Mouse (Mus musculus): Measurements from ENCODE around the gene Mapk11. TPM values are rescaled to one million over a fixed set of nuclear protein-coding genes. Genes with fewer than 3 reads are reported as not detected.

Gene Mapk11
- polyA plus RNA-seq, 1 experiment from 2014 or later = 12.7 TPM

GRCm38 (mm10) chr15:89178260-89178860 lies 28.9 kb upstream of the Mapk11 start:
- Histone ChIP-seq H3K9me3 (replicated peaks; ENCODE audit: control insufficient read depth, low read length) (no peaks in the 10 kb centered on the region), H3K4me3 (ENCODE audit: low read depth, low read length) (peak overlapping the region; percentile 73), H3K9ac (replicated peaks; ENCODE audit: low read length) (peak overlapping the region; percentile 83), H3K27ac (replicated peaks; ENCODE audit: low read depth, low read length) (0 out of 2 replicates have a peak overlapping the region, but pooled peaks have one; percentile 23), H3K36me3 (replicated peaks; ENCODE audit: control insufficient read depth, insufficient read depth, low read depth, low read length) (no peaks in the 10 kb centered on the region), H3K4me2 (ENCODE audit: low read depth, low read length) (peak overlapping the region; percentile 83), H3K4me1 (ENCODE audit: control insufficient read depth, insufficient read depth, low read length) (peaks cover 18% of the 10 kb centered on the region), H3K27me3 (ENCODE audit: control insufficient read depth, insufficient read depth, low read length) (no peaks in the 10 kb centered on the region)
- DNase-seq (ENCODE audit: low spot score) (no peak), ATAC-seq (replicated peaks; ENCODE audit: insufficient number of reproducible peaks, low FRiP score, low TSS enrichment, low read depth) (no peak)
- WGBS = 67% methylated on average over 7 of the region's 7 CpGs

- Histone ChIP-seq H3K36me3 (replicated peaks; ENCODE audit: control insufficient read depth, insufficient read depth, low read depth, low read length) (no peaks in the 10 kb centered on the region), H3K4me2 (ENCODE audit: low read depth, low read length) (no peak overlapping the region), H3K27me3 (ENCODE audit: control insufficient read depth, insufficient read depth, low read length) (no peaks in the 10 kb centered on the region), H3K27ac (replicated peaks; ENCODE audit: low read depth, low read length) (no peak overlapping the region), H3K9me3 (replicated peaks; ENCODE audit: control insufficient read depth, low read length) (no peaks in the 10 kb centered on the region), H3K4me1 (ENCODE audit: control insufficient read depth, insufficient read depth, low read length) (peaks cover 19% of the 10 kb centered on the region), H3K4me3 (ENCODE audit: low read depth, low read length) (no peak overlapping the region; the same call in 1 of the 2 replicates), H3K9ac (replicated peaks; ENCODE audit: low read length) (no peak overlapping the region)
- no peak for DNase-seq (ENCODE audit: low spot score)
- no peak for ATAC-seq (replicated peaks; ENCODE audit: insufficient number of reproducible peaks, low FRiP score, low TSS enrichment, low read depth)
- WGBS = 76% methylated on average over 4 of the region's 4 CpGs
Observed at GRCm38 (mm10) chr15:89177576-89178259, 28.3 kb upstream of the Mapk11 start.

- no peaks in the 10 kb centered on the region for H3K27me3 ChIP-seq (ENCODE audit: control insufficient read depth, insufficient read depth, low read length)
- H3K4me1 ChIP-seq (ENCODE audit: control insufficient read depth, insufficient read depth, low read length) = peaks cover 19% of the 10 kb centered on the region
- no peak overlapping the region for H3K27ac ChIP-seq (replicated peaks; ENCODE audit: low read depth, low read length)
- ATAC-seq (replicated peaks; ENCODE audit: insufficient number of reproducible peaks, low FRiP score, low TSS enrichment, low read depth) = no peak
- no peak overlapping the region for H3K9ac ChIP-seq (replicated peaks; ENCODE audit: low read length)
- H3K4me2 ChIP-seq (ENCODE audit: low read depth, low read length) = no peak overlapping the region
- no peaks in the 10 kb centered on the region for H3K36me3 ChIP-seq (replicated peaks; ENCODE audit: control insufficient read depth, insufficient read depth, low read depth, low read length)
- no peaks in the 10 kb centered on the region for H3K9me3 ChIP-seq (replicated peaks; ENCODE audit: control insufficient read depth, low read length)
- no peak for DNase-seq (ENCODE audit: low spot score)
- no peak overlapping the region for H3K4me3 ChIP-seq (ENCODE audit: low read depth, low read length)
- 19% methylated on average over 5 of the region's 5 CpGs for WGBS
Observed at GRCm38 (mm10) chr15:89177121-89177520, 27.7 kb upstream of the Mapk11 start.

GRCm38 (mm10) chr15:89175411-89176155 lies 26.2 kb upstream of the Mapk11 start:
- H3K9me3 ChIP-seq (replicated peaks; ENCODE audit: control insufficient read depth, low read length) = no peaks in the 10 kb centered on the region

GRCm38 (mm10) chr15:89174889-89175339 lies 25.5 kb upstream of the Mapk11 start:
- no peak for ATAC-seq (replicated peaks; ENCODE audit: insufficient number of reproducible peaks, low FRiP score, low TSS enrichment, low read depth)
- WGBS = 64% methylated on average over 11 of the region's 11 CpGs
- no peak for DNase-seq (ENCODE audit: low spot score)
- Histone ChIP-seq H3K9me3 (replicated peaks; ENCODE audit: control insufficient read depth, low read length) (no peaks in the 10 kb centered on the region), H3K27me3 (ENCODE audit: control insufficient read depth, insufficient read depth, low read length) (no peaks in the 10 kb centered on the region), H3K36me3 (replicated peaks; ENCODE audit: control insufficient read depth, insufficient read depth, low read depth, low read length) (0 out of 2 replicates have a peak, but pooled peaks cover under 1% of the 10 kb centered on the region), H3K4me1 (ENCODE audit: control insufficient read depth, insufficient read depth, low read length) (peaks cover 23% of the 10 kb centered on the region), H3K27ac (replicated peaks; ENCODE audit: low read depth, low read length) (no peak overlapping the region), H3K9ac (replicated peaks; ENCODE audit: low read length) (no peak overlapping the region), H3K4me2 (ENCODE audit: low read depth, low read length) (no peak overlapping the region; the same call in 1 of the 2 replicates), H3K4me3 (ENCODE audit: low read depth, low read length) (no peak overlapping the region)

More at GRCm38 (mm10) chr15:89175411-89176155, 26.2 kb upstream of the Mapk11 start:
- Histone ChIP-seq H3K4me3 (ENCODE audit: low read depth, low read length) (no peak overlapping the region), H3K27ac (replicated peaks; ENCODE audit: low read depth, low read length) (no peak overlapping the region), H3K4me2 (ENCODE audit: low read depth, low read length) (no peak overlapping the region), H3K27me3 (ENCODE audit: control insufficient read depth, insufficient read depth, low read length) (no peaks in the 10 kb centered on the region), H3K9ac (replicated peaks; ENCODE audit: low read length) (no peak overlapping the region), H3K36me3 (replicated peaks; ENCODE audit: control insufficient read depth, insufficient read depth, low read depth, low read length) (no peaks in the 10 kb centered on the region), H3K4me1 (ENCODE audit: control insufficient read depth, insufficient read depth, low read length) (peaks cover 19% of the 10 kb centered on the region)
- no peak for ATAC-seq (replicated peaks; ENCODE audit: insufficient number of reproducible peaks, low FRiP score, low TSS enrichment, low read depth)
- WGBS = 83% methylated on average over 13 of the region's 13 CpGs
- no peak for DNase-seq (ENCODE audit: low spot score)

- Histone ChIP-seq H3K9me3 (replicated peaks; ENCODE audit: control insufficient read depth, low read length) (no peaks in the 10 kb centered on the region), H3K4me1 (ENCODE audit: control insufficient read depth, insufficient read depth, low read length) (peaks cover 30% of the 10 kb centered on the region), H3K27me3 (ENCODE audit: control insufficient read depth, insufficient read depth, low read length) (no peaks in the 10 kb centered on the region), H3K4me2 (ENCODE audit: low read depth, low read length) (peak overlapping the region; percentile 100), H3K4me3 (ENCODE audit: low read depth, low read length) (peak overlapping the region; percentile 55), H3K27ac (replicated peaks; ENCODE audit: low read depth, low read length) (peak overlapping the region; percentile 4; the same call in 1 of the 2 replicates), H3K9ac (replicated peaks; ENCODE audit: low read length) (peak overlapping the region; percentile 63), H3K36me3 (replicated peaks; ENCODE audit: control insufficient read depth, insufficient read depth, low read depth, low read length) (0 out of 2 replicates have a peak, but pooled peaks cover 2% of the 10 kb centered on the region)
- WGBS = 0% methylated on average over 15 of the region's 15 CpGs
- DNase-seq (ENCODE audit: low spot score) (peak; percentile 71), ATAC-seq (replicated peaks; ENCODE audit: insufficient number of reproducible peaks, low FRiP score, low TSS enrichment, low read depth) (peak; percentile 25)
Observed at GRCm38 (mm10) chr15:89173906-89174214, 24.4 kb upstream of the Mapk11 start.

- no peaks in the 10 kb centered on the region for H3K27me3 ChIP-seq (ENCODE audit: control insufficient read depth, insufficient read depth, low read length)
- H3K4me3 ChIP-seq (ENCODE audit: low read depth, low read length) = peak overlapping the region; percentile 55
- H3K9me3 ChIP-seq (replicated peaks; ENCODE audit: control insufficient read depth, low read length) = no peaks in the 10 kb centered on the region
- WGBS = under 1% methylated on average over 61 of the region's 65 CpGs
- 0 out of 2 replicates have a peak, but pooled peaks cover 2% of the 10 kb centered on the region for H3K36me3 ChIP-seq (replicated peaks; ENCODE audit: control insufficient read depth, insufficient read depth, low read depth, low read length)
- DNase-seq (ENCODE audit: low spot score) (peak; percentile 73), ATAC-seq (replicated peaks; ENCODE audit: insufficient number of reproducible peaks, low FRiP score, low TSS enrichment, low read depth) (peak; percentile 22)
- peak overlapping the region; percentile 63 for H3K9ac ChIP-seq (replicated peaks; ENCODE audit: low read length)
- H3K4me2 ChIP-seq (ENCODE audit: low read depth, low read length) = peak overlapping the region; percentile 100
- H3K27ac ChIP-seq (replicated peaks; ENCODE audit: low read depth, low read length) = 0 out of 2 replicates have a peak overlapping the region, but pooled peaks have one; percentile 4
- peaks cover 25% of the 10 kb centered on the region for H3K4me1 ChIP-seq (ENCODE audit: control insufficient read depth, insufficient read depth, low read length)
Observed at GRCm38 (mm10) chr15:89173024-89173905, 23.8 kb upstream of the Mapk11 start.

Data from embryonic facial prominence, embryonic 11.5 days (tissue).